Mouse (Mus musculus) liver, postnatal 0 days (tissue): Measurements from ENCODE around the gene Tmem104.

ENCODE experiments used
- CTCF ChIP-seq: sonication (generic); IDR thresholded peaks from 2 replicates; pipeline ENCODE4 v1.5.1; 2016; ENCODE audit warnings: antibody characterized with exemption, low read depth
- EP300 ChIP-seq: IDR thresholded peaks from 2 replicates; pipeline ENCODE4 v1.6.1; 2016; ENCODE audit warnings: antibody characterized with exemption, low read depth, mild to moderate bottlenecking

DNA sequence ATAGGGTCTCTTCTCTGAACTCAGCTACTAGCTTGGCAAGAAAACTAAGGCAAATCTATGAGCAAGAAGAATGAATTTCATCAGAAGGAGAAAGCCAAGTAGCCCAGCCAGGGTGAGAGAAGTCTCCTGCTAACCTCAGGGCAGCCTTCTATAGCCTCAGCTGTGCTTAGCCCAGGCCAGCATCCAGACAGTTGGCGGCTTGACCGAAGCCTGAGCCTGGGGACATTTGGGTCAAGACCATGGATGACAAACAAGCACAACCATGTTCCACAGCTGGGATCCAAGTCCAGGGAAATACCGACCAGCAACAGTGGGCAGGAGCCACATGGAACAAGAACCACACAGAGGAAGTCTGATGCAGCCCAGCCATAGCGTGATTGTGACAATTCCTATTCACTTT, 39.5 kb upstream of the Tmem104 start:
- TF ChIP-seq CTCF (no peak), EP300 (no peak)
